Mouse (Mus musculus) MEL (cell line): ENCODE data around the gene Cd72. TPM values are rescaled to one million over a fixed set of nuclear protein-coding genes. Genes with fewer than 3 reads are reported as not detected.
A peak's percentile ranks its signal among the peaks of the same experiment; 100 is the strongest.

ENCODE experiments used
- DNase-seq: peaks from one replicate; pipeline ENCODE4 v3.0.0; 2011; ENCODE audit warnings: low read depth, low spot score
- H3K27ac ChIP-seq: 2 replicates; pipeline ENCODE4 v1.5.1; 2012; ENCODE audit warnings: low read depth, mild to moderate bottlenecking, control low read depth, low read length, moderate library complexity; ENCODE audit not compliant: control insufficient read depth
- H3K27me3 ChIP-seq, 2 experiments: fragments of 150-350 bp in 1 of 2; sonication (generic) in 1 of 2; 2 replicates each; pipeline ENCODE4 v1.6.1; 2012; ENCODE audit warnings: low read length in 2 of 2, mild to moderate bottlenecking in 2 of 2, improper control_type of control experiment in 1 of 2, moderate library complexity in 1 of 2; ENCODE audit not compliant: insufficient read depth in 2 of 2, control insufficient read depth in 1 of 2
- H3K36me3 ChIP-seq, 2 experiments: 2 replicates each; pipeline ENCODE4 v1.6.1; 2012 to 2014; ENCODE audit warnings: low read length in 2 of 2, improper control_type of control experiment in 1 of 2, inconsistent platforms in 1 of 2, mild to moderate bottlenecking in 1 of 2; ENCODE audit not compliant: insufficient read depth in 2 of 2, control insufficient read depth in 1 of 2
- H3K4me1 ChIP-seq, 2 experiments: fragments of 150-350 bp in 1 of 2; sonication (generic) in 1 of 2; 2 replicates each; pipeline ENCODE4 v1.6.1; 2012; ENCODE audit warnings: low read length in 2 of 2, improper control_type of control experiment in 1 of 2, mild to moderate bottlenecking in 1 of 2; ENCODE audit not compliant: insufficient read depth in 2 of 2, control insufficient read depth in 1 of 2
- H3K4me3 ChIP-seq, 2 experiments: fragments of 150-350 bp in 1 of 2; sonication (generic) in 1 of 2; 2 replicates each; pipeline ENCODE4 v1.5.1; 2012; ENCODE audit warnings: low read depth in 2 of 2, low read length in 2 of 2, mild to moderate bottlenecking in 2 of 2, moderate library complexity in 2 of 2, control low read depth in 1 of 2, improper control_type of control experiment in 1 of 2; ENCODE audit not compliant: control insufficient read depth in 1 of 2, insufficient read depth in 1 of 2
- H3K79me2 ChIP-seq: 2 replicates; pipeline ENCODE4 v1.6.1; 2012; ENCODE audit warnings: mild to moderate bottlenecking, low read length, moderate library complexity; ENCODE audit not compliant: control insufficient read depth, poor library complexity, insufficient read depth
- H3K9ac ChIP-seq: 2 replicates; pipeline ENCODE4 v1.6.1; 2012; ENCODE audit warnings: low read depth, mild to moderate bottlenecking, control low read depth, low read length, moderate library complexity; ENCODE audit not compliant: control insufficient read depth, poor library complexity, severe bottlenecking
- H3K9me3 ChIP-seq: fragments of 150-350 bp; sonication (generic); replicated peaks from 2 replicates; pipeline ENCODE4 v1.6.1; 2012; ENCODE audit warnings: mild to moderate bottlenecking, low read length, improper control_type of control experiment, moderate library complexity; ENCODE audit not compliant: insufficient read depth
- CHD1 ChIP-seq: IDR thresholded peaks from 2 replicates; pipeline ENCODE4 v1.6.1; 2012; ENCODE audit warnings: low read depth, mild to moderate bottlenecking, inconsistent platforms, low read length, improper control_type of control experiment
- E2F4 ChIP-seq: IDR thresholded peaks from 2 replicates; pipeline ENCODE4 v1.6.1; 2011; ENCODE audit warnings: low read depth, low read length, improper control_type of control experiment, borderline replicate concordance
- EP300 ChIP-seq, 2 experiments: IDR thresholded peaks; 2 replicates each; pipeline ENCODE4 v1.6.1; 2011; ENCODE audit warnings: improper control_type of control experiment in 2 of 2, low read length in 2 of 2, low read depth in 1 of 2, mild to moderate bottlenecking in 1 of 2
- ETS1 ChIP-seq: IDR thresholded peaks from 2 replicates; pipeline ENCODE4 v1.6.1; 2012; ENCODE audit warnings: low read depth, mild to moderate bottlenecking, inconsistent platforms, low read length, improper control_type of control experiment, moderate library complexity
- GATA1 ChIP-seq: IDR thresholded peaks from 2 replicates; pipeline ENCODE4 v1.6.1; 2011; ENCODE audit warnings: low read depth, low read length, improper control_type of control experiment
- HCFC1 ChIP-seq: IDR thresholded peaks from 2 replicates; pipeline ENCODE4 v1.6.1; 2012; ENCODE audit warnings: low read depth, mild to moderate bottlenecking, inconsistent platforms, low read length, improper control_type of control experiment, moderate library complexity
- JUND ChIP-seq: IDR thresholded peaks from 2 replicates; pipeline ENCODE4 v1.6.1; 2011; ENCODE audit warnings: low read depth, mild to moderate bottlenecking, improper control_type of control experiment, low read length
- KAT2A ChIP-seq: conservative IDR thresholded peaks from 2 replicates; pipeline ENCODE4 v1.6.1; 2012; ENCODE audit warnings: low read depth, low read length, improper control_type of control experiment, inconsistent platforms
- MAFK ChIP-seq: IDR thresholded peaks from 2 replicates; pipeline ENCODE4 v1.6.1; 2011; ENCODE audit warnings: low read depth, mild to moderate bottlenecking, low read length, improper control_type of control experiment, borderline replicate concordance
- MAX ChIP-seq: IDR thresholded peaks from 2 replicates; pipeline ENCODE4 v1.6.1; 2011; ENCODE audit warnings: low read length, improper control_type of control experiment
- MEF2A ChIP-seq: IDR thresholded peaks from 2 replicates; pipeline ENCODE4 v1.6.1; 2014; ENCODE audit warnings: low read depth, mild to moderate bottlenecking, inconsistent platforms, low read length, improper control_type of control experiment; ENCODE audit not compliant: poor library complexity, insufficient replicate concordance, severe bottlenecking; ENCODE audit errors: extremely low read depth
- MXI1 ChIP-seq: IDR thresholded peaks from 2 replicates; pipeline ENCODE4 v1.6.1; 2011; ENCODE audit warnings: mild to moderate bottlenecking, low read depth, low read length, improper control_type of control experiment
- MYB ChIP-seq: IDR thresholded peaks from 2 replicates; pipeline ENCODE4 v1.6.1; 2011; ENCODE audit warnings: mild to moderate bottlenecking, low read depth, low read length, improper control_type of control experiment
- NELFE ChIP-seq: IDR thresholded peaks from 2 replicates; pipeline ENCODE4 v1.6.1; 2011; ENCODE audit warnings: low read depth, low read length, improper control_type of control experiment
- NRF1 ChIP-seq: IDR thresholded peaks from 2 replicates; pipeline ENCODE4 v1.6.1; 2014; ENCODE audit warnings: low read depth, mild to moderate bottlenecking, inconsistent platforms, low read length, improper control_type of control experiment, moderate library complexity; ENCODE audit not compliant: poor library complexity, insufficient read depth, severe bottlenecking
- POLR2A ChIP-seq, 2 experiments: IDR thresholded peaks; 2 replicates each; pipeline ENCODE4 v1.6.1; 2011 to 2012; ENCODE audit warnings: low read length in 2 of 2, mild to moderate bottlenecking in 2 of 2, control low read depth in 1 of 2, improper control_type of control experiment in 1 of 2, low read depth in 1 of 2, moderate library complexity in 1 of 2; ENCODE audit not compliant: control insufficient read depth in 1 of 2, insufficient read depth in 1 of 2, poor library complexity in 1 of 2
- POLR2AphosphoS5 ChIP-seq: IDR thresholded peaks from 2 replicates; pipeline ENCODE4 v1.6.1; 2012; ENCODE audit warnings: low read depth, borderline replicate concordance, mild to moderate bottlenecking, inconsistent platforms, low read length, moderate library complexity, mixed read lengths
- RCOR1 ChIP-seq: IDR thresholded peaks from 2 replicates; pipeline ENCODE4 v1.6.1; 2012; ENCODE audit warnings: low read depth, mild to moderate bottlenecking, inconsistent platforms, low read length, improper control_type of control experiment
- TAL1 ChIP-seq: IDR thresholded peaks from 2 replicates; pipeline ENCODE4 v1.6.1; 2012; ENCODE audit warnings: mild to moderate bottlenecking, inconsistent platforms, low read length, moderate library complexity, mixed read lengths
- TBP ChIP-seq: IDR thresholded peaks from 2 replicates; pipeline ENCODE4 v1.8.0; 2011; ENCODE audit warnings: low read depth, low read length, improper control_type of control experiment
- USF2 ChIP-seq, 2 experiments: IDR thresholded peaks; 2 replicates each; pipeline ENCODE4 v1.6.1; 2011 to 2012; ENCODE audit warnings: improper control_type of control experiment in 2 of 2, low read length in 2 of 2, borderline replicate concordance in 1 of 2, inconsistent platforms in 1 of 2, low read depth in 1 of 2, mild to moderate bottlenecking in 1 of 2; ENCODE audit not compliant: insufficient read depth in 1 of 2
- polyA plus RNA-seq, 2 experiments: library from polyadenylated mRNA; stranded (reverse) in 1 of 2; unstranded in 1 of 2; fragments of >175 nt in 1 of 2; fragments of >200 nt in 1 of 2; gene quantifications; 2 replicates each; pipeline versions ENCODE4 v1.2.1 to v1.2.4; 2012; ENCODE audit warnings: low replicate concordance in 2 of 2, low read depth in 1 of 2; ENCODE audit not compliant: insufficient read length in 2 of 2, insufficient read depth in 1 of 2, missing spikeins in 1 of 2
- total RNA-seq: library from RNA; depleted of rRNA; stranded (reverse); fragments of 300-350 nt; gene quantifications from 2 replicates; pipeline ENCODE4 v1.2.3, GENCODE M21; 2012

Gene Cd72
- total and polyA plus RNA-seq, 3 experiments, result 1.3 to 2.4 TPM; not detected in 1

- TF ChIP-seq KAT2A, result no peak
- TF ChIP-seq JUND, result no peak
- 0 out of 2 replicates have a peak, but pooled peaks have one; percentile 7 for TF ChIP-seq MXI1
- no peak for TF ChIP-seq POLR2A (IDR thresholded peaks at IDR 0.05; ENCODE audit: control insufficient read depth in 1 of 2, insufficient read depth in 1 of 2, low read depth in 1 of 2, low read length in 2 of 2, poor library complexity in 1 of 2)
Observed at GRCm38 (mm10) chr4:43419801-43420281, 34.6 kb downstream of the Cd72 start.

GRCm38 (mm10) chr4:43418973-43419656, 35.3 kb downstream of the Cd72 start:
- peaks cover 0 to 30% of the 10 kb centered on the region in 2 experiments; a peak in 3 of 4 replicates for H3K36me3 ChIP-seq
- no peaks in the 10 kb centered on the region for H3K27me3 ChIP-seq
- TF ChIP-seq CHD1 (no peak), EP300 (IDR thresholded peaks at IDR 0.05; ENCODE audit: low read depth in 1 of 2, low read length in 2 of 2) (peak in 1 of 2 experiments; percentile 41; a peak in 1 of 4 replicates), RCOR1 (peak; percentile 85), GATA1 (peak; percentile 66; the same call in 1 of the 2 replicates), NELFE (no peak), E2F4 (no peak), ETS1 (peak; percentile 5; the same call in 1 of the 2 replicates), POLR2AphosphoS5 (no peak)
- H3K9ac ChIP-seq, result no peak overlapping the region
- peaks cover 9 to 33% of the 10 kb centered on the region in 2 experiments for H3K4me1 ChIP-seq
- H3K79me2 ChIP-seq, result no peaks in the 10 kb centered on the region; the same call in 1 of the 2 replicates
- DNase-seq, result peak; percentile 25
- H3K27ac ChIP-seq, result peak overlapping the region; percentile 96
- H3K4me3 ChIP-seq, result no peak overlapping the region
- H3K9me3 ChIP-seq, result no peaks in the 10 kb centered on the region

More at GRCm38 (mm10) chr4:43419801-43420281, 34.6 kb downstream of the Cd72 start:
- no peak overlapping the region for H3K9ac ChIP-seq
- H3K79me2 ChIP-seq, result no peaks in the 10 kb centered on the region; the same call in 1 of the 2 replicates
- H3K4me3 ChIP-seq, result no peak overlapping the region
- DNase-seq, result peak; percentile 28
- peaks cover 0 to 30% of the 10 kb centered on the region in 2 experiments; a peak in 3 of 4 replicates for H3K36me3 ChIP-seq
- H3K27me3 ChIP-seq, result no peaks in the 10 kb centered on the region
- peaks cover 9 to 33% of the 10 kb centered on the region in 2 experiments for H3K4me1 ChIP-seq
- H3K9me3 ChIP-seq, result no peaks in the 10 kb centered on the region
- H3K27ac ChIP-seq, result no peak overlapping the region

- no peaks in the 10 kb centered on the region for H3K9me3 ChIP-seq
- H3K9ac ChIP-seq, result no peak overlapping the region
- peak overlapping the region; percentile 96 for H3K27ac ChIP-seq
- DNase-seq, result peak; percentile 54
- H3K36me3 ChIP-seq, result peaks cover 0 to 30% of the 10 kb centered on the region in 2 experiments; a peak in 2 of 4 replicates
- H3K27me3 ChIP-seq, result no peaks in the 10 kb centered on the region
- H3K4me3 ChIP-seq, result no peak overlapping the region
- H3K79me2 ChIP-seq, result no peaks in the 10 kb centered on the region; the same call in 1 of the 2 replicates
- H3K4me1 ChIP-seq, result peaks cover 9 to 33% of the 10 kb centered on the region in 2 experiments
- TF ChIP-seq MXI1, result 0 out of 2 replicates have a peak, but pooled peaks have one; percentile 41
- TF ChIP-seq ETS1, result 0 out of 2 replicates have a peak, but pooled peaks have one; percentile 15
- TF ChIP-seq MAX, result no peak
- no peak for TF ChIP-seq JUND
- TF ChIP-seq MYB, result no peak
- TF ChIP-seq POLR2A (IDR thresholded peaks at IDR 0.05; ENCODE audit: control insufficient read depth in 1 of 2, insufficient read depth in 1 of 2, low read depth in 1 of 2, low read length in 2 of 2, poor library complexity in 1 of 2), result no peak
- TF ChIP-seq EP300 (IDR thresholded peaks at IDR 0.05; ENCODE audit: low read depth in 1 of 2, low read length in 2 of 2), result peak in 1 of 2 experiments; percentile 40; a peak in 2 of 4 replicates
- no peak for TF ChIP-seq MAFK
- TF ChIP-seq GATA1, result no peak
- TF ChIP-seq MEF2A, result no peak
- 0 out of 2 replicates have a peak, but pooled peaks have one; percentile 23 for TF ChIP-seq HCFC1
- no peak for TF ChIP-seq USF2 (IDR thresholded peaks at IDR 0.05; ENCODE audit: borderline replicate concordance in 1 of 2, insufficient read depth in 1 of 2, low read depth in 1 of 2, low read length in 2 of 2)
- no peak for TF ChIP-seq NELFE
- no peak for TF ChIP-seq KAT2A
- TF ChIP-seq NRF1, result no peak
- TF ChIP-seq TBP, result no peak
- TF ChIP-seq TAL1, result no peak
Observed at GRCm38 (mm10) chr4:43418450-43418849, 36.0 kb downstream of the Cd72 start.
